Mouse (Mus musculus): ENCODE measurements at regions not wholly inside any gene's neighbourhood (a gene's known extent, or its start where the extent isn't known, plus 50 kb on each side); places are given as distances from the start of the nearest gene placed in this dataset.

- TF ChIP-seq CTCF (IDR thresholded peaks at IDR 0.05; ENCODE audit: low read depth) (peak; percentile 47), EP300 (IDR thresholded peaks at IDR 0.05; ENCODE audit: low read depth) (no peak)
These were observed 115.6 kb downstream of the Rps12 start for GRCm38 (mm10) chr10:23671494-23671893.
